Mouse (Mus musculus) CH12.LX (cell line): ENCODE measurements around the gene Erich4. TPM values are rescaled to one million over a fixed set of nuclear protein-coding genes. Genes with fewer than 3 reads are reported as not detected.

Experiments
- DNase-seq: peaks from one replicate; pipeline ENCODE4 v3.0.0-alpha.2; 2013; ENCODE audit errors: extremely low read depth
- H3K27ac ChIP-seq: 2 replicates; pipeline ENCODE4 v1.5.1; 2012; ENCODE audit warnings: low read depth, mild to moderate bottlenecking, control low read depth, moderate library complexity; ENCODE audit not compliant: insufficient read depth
- H3K27me3 ChIP-seq: replicated peaks from 2 replicates; pipeline ENCODE3; 2012; ENCODE audit warnings: inconsistent platforms
- H3K36me3 ChIP-seq, 2 experiments: replicated peaks in 1 of 2; 2 replicates each; pipeline versions ENCODE3 to v1.6.1; 2012; ENCODE audit warnings: inconsistent platforms in 1 of 2, low read length in 1 of 2, mild to moderate bottlenecking in 1 of 2, mixed read lengths in 1 of 2, moderate library complexity in 1 of 2; ENCODE audit not compliant: control insufficient read depth in 1 of 2, insufficient read depth in 1 of 2
- H3K4me1 ChIP-seq, 2 experiments: 2 replicates each; pipeline ENCODE4 v1.6.1; 2012; ENCODE audit warnings: inconsistent platforms in 1 of 2, moderate library complexity in 1 of 2; ENCODE audit not compliant: insufficient read depth in 2 of 2, control insufficient read depth in 1 of 2
- H3K4me2 ChIP-seq: 2 replicates; pipeline ENCODE4 v1.6.1; 2012; ENCODE audit warnings: low read depth, mild to moderate bottlenecking, control low read depth; ENCODE audit not compliant: poor library complexity, insufficient read depth, severe bottlenecking
- H3K4me3 ChIP-seq, 3 experiments: fragments of 150-350 bp in 1 of 3; sonication (generic) in 1 of 3; replicated peaks in 1 of 3; 2 replicates each; pipeline versions ENCODE3 to v1.5.1; 2011 to 2012; ENCODE audit warnings: low read depth in 2 of 3, low read length in 2 of 3, mild to moderate bottlenecking in 2 of 3, moderate library complexity in 2 of 3, control low read depth in 1 of 3, improper control_type of control experiment in 1 of 3, inconsistent platforms in 1 of 3, mixed read lengths in 1 of 3; ENCODE audit not compliant: poor library complexity in 1 of 3
- H3K79me2 ChIP-seq: replicated peaks from 2 replicates; pipeline ENCODE4 v1.6.1; 2012; ENCODE audit warnings: mild to moderate bottlenecking, moderate library complexity; ENCODE audit not compliant: control insufficient read depth, poor library complexity, insufficient read depth, severe bottlenecking; ENCODE audit errors: extremely low read depth
- H3K9ac ChIP-seq: 2 replicates; pipeline ENCODE4 v1.6.1; 2012; ENCODE audit warnings: low read depth, mild to moderate bottlenecking, control low read depth, moderate library complexity; ENCODE audit not compliant: insufficient read depth
- H3K9me3 ChIP-seq: replicated peaks from 2 replicates; pipeline ENCODE3; 2012; ENCODE audit warnings: low read length, inconsistent platforms, mixed read lengths
- CHD1 ChIP-seq: IDR thresholded peaks from 2 replicates; pipeline ENCODE4 v1.6.1; 2012; ENCODE audit warnings: low read depth, low read length, improper control_type of control experiment, inconsistent platforms
- CHD2 ChIP-seq: IDR thresholded peaks from 2 replicates; pipeline ENCODE4 v1.6.1; 2011; ENCODE audit warnings: low read length, improper control_type of control experiment
- CTCF ChIP-seq, 2 experiments: IDR thresholded peaks in 1 of 2; conservative IDR thresholded peaks in 1 of 2; 2 replicates each; pipeline ENCODE4 v1.5.1; 2011 to 2012; ENCODE audit warnings: low read depth in 2 of 2, low read length in 2 of 2, improper control_type of control experiment in 1 of 2, inconsistent platforms in 1 of 2, mild to moderate bottlenecking in 1 of 2, moderate library complexity in 1 of 2
- E2F4 ChIP-seq: IDR thresholded peaks from 2 replicates; pipeline ENCODE4 v1.6.1; 2011; ENCODE audit warnings: low read depth, low read length, improper control_type of control experiment; ENCODE audit not compliant: insufficient replicate concordance
- ETS1 ChIP-seq: conservative IDR thresholded peaks from 2 replicates; pipeline ENCODE4 v1.6.1; 2012; ENCODE audit warnings: low read depth, mild to moderate bottlenecking, inconsistent platforms, low read length, improper control_type of control experiment, moderate library complexity
- HCFC1 ChIP-seq: IDR thresholded peaks from 2 replicates; pipeline ENCODE4 v1.6.1; 2012; ENCODE audit warnings: low read depth, mild to moderate bottlenecking, inconsistent platforms, low read length, improper control_type of control experiment
- IRF4 ChIP-seq: IDR thresholded peaks from 2 replicates; pipeline ENCODE4 v1.6.1; 2014; ENCODE audit warnings: low read depth, mild to moderate bottlenecking, inconsistent platforms, low read length, improper control_type of control experiment
- JUN ChIP-seq: IDR thresholded peaks from 2 replicates; pipeline ENCODE4 v1.6.1; 2011; ENCODE audit warnings: low read depth, mild to moderate bottlenecking, low read length, improper control_type of control experiment, moderate library complexity; ENCODE audit not compliant: insufficient read depth
- JUND ChIP-seq: conservative IDR thresholded peaks from 2 replicates; pipeline ENCODE4 v1.6.1; 2011; ENCODE audit warnings: low read depth, low read length, improper control_type of control experiment
- KAT2A ChIP-seq: IDR thresholded peaks from 2 replicates; pipeline ENCODE4 v1.6.1; 2012; ENCODE audit warnings: low read length, improper control_type of control experiment, inconsistent platforms; ENCODE audit not compliant: insufficient replicate concordance
- MAX ChIP-seq: IDR thresholded peaks from 2 replicates; pipeline ENCODE4 v1.6.1; 2011; ENCODE audit warnings: low read length, improper control_type of control experiment
- MEF2A ChIP-seq: IDR thresholded peaks from 2 replicates; pipeline ENCODE4 v1.6.1; 2014; ENCODE audit warnings: low read depth, mild to moderate bottlenecking, inconsistent platforms, low read length, improper control_type of control experiment, borderline replicate concordance
- MXI1 ChIP-seq: IDR thresholded peaks from 2 replicates; pipeline ENCODE4 v1.6.1; 2011; ENCODE audit warnings: mild to moderate bottlenecking, low read depth, low read length, improper control_type of control experiment
- NRF1 ChIP-seq: IDR thresholded peaks from 2 replicates; pipeline ENCODE4 v1.6.1; 2014; ENCODE audit warnings: low read depth, mild to moderate bottlenecking, inconsistent platforms, low read length, improper control_type of control experiment, moderate library complexity
- PAX5 ChIP-seq: IDR thresholded peaks from 2 replicates; pipeline ENCODE4 v1.6.1; 2012; ENCODE audit warnings: low read length, inconsistent platforms, mixed read lengths
- POLR2AphosphoS2 ChIP-seq: IDR thresholded peaks from 2 replicates; pipeline ENCODE4 v1.6.1; 2011; ENCODE audit warnings: low read depth, low read length, improper control_type of control experiment
- SIN3A ChIP-seq: IDR thresholded peaks from 2 replicates; pipeline ENCODE4 v1.6.1; 2012; ENCODE audit warnings: low read length, improper control_type of control experiment, inconsistent platforms
- UBTF ChIP-seq: IDR thresholded peaks from 2 replicates; pipeline ENCODE4 v1.6.1; 2012; ENCODE audit warnings: low read depth, mild to moderate bottlenecking, inconsistent platforms, low read length, improper control_type of control experiment, moderate library complexity
- USF2 ChIP-seq: conservative IDR thresholded peaks from 2 replicates; pipeline ENCODE4 v1.6.1; 2011; ENCODE audit warnings: low read depth, low read length, improper control_type of control experiment
- ZKSCAN1 ChIP-seq: IDR thresholded peaks from 2 replicates; pipeline ENCODE4 v1.6.1; 2012; ENCODE audit warnings: low read depth, inconsistent platforms, low read length, improper control_type of control experiment, borderline replicate concordance
- ZMIZ1 ChIP-seq: IDR thresholded peaks from 2 replicates; pipeline ENCODE4 v1.6.1; 2012; ENCODE audit warnings: low read depth, mild to moderate bottlenecking, inconsistent platforms, low read length, improper control_type of control experiment
- ZNF384 ChIP-seq: IDR thresholded peaks from 2 replicates; pipeline ENCODE4 v1.6.1; 2012; ENCODE audit warnings: low read depth, low read length, improper control_type of control experiment, inconsistent platforms
- dilution Hi-C: fragments of 300-500 bp; cut with MboI; formaldehyde crosslinking; loops from 2 replicates; pipeline ENCODE4 v1.14.3; 2020; ENCODE audit warnings: low sequenced_read_pairs; ENCODE audit not compliant: extremely low pct_unique_long_range_greater_than_20kb, extremely low pct_ligation_motif_present
- in situ Hi-C: fragments of 300-500 bp; cut with MboI; formaldehyde crosslinking; loops from 3 replicates; pipeline ENCODE4 v1.14.3; 2019; ENCODE audit warnings: low sequenced_read_pairs, low pct_ligation_motif_present, low pct_unique_long_range_greater_than_20kb, mixed read lengths
- polyA plus RNA-seq: library from polyadenylated mRNA; unstranded; fragments of >175 nt; gene quantifications from 2 replicates; pipeline ENCODE4 v1.2.1, GENCODE M21; 2012; ENCODE audit warnings: low read depth; ENCODE audit not compliant: insufficient read length
- total RNA-seq, 2 experiments: library from RNA; depleted of rRNA; stranded (reverse); fragments of 300-350 nt in 1 of 2; fragments of >200 nt in 1 of 2; gene quantifications; 2 replicates each; pipeline ENCODE4 v1.2.3; 2012 to 2014

Erich4 gene
- total and polyA plus RNA-seq, 3 experiments = not detected

DNA sequence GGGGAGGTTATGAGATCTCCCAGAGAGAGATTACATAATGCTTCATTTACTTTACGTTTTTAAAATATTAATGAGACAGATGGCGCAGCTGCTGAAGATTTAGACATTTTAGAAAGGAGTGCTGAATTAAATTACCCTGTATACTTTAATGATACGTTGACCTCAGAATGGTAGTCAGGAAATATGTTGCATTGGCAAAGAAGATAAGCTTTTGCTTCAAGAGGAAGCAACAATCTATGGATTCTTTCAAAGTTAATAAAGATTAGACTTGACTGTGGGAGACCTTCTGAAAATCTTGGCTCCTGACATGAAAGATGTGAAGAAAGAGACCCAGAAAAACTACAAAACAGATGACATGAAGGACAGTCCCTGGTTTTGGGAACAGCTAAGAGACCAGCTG is 21.8 kb downstream of the Erich4 start:
- no peaks in the 10 kb centered on the region for H3K4me1 ChIP-seq
- H3K4me3 ChIP-seq = no peak overlapping the region
- no peak for TF ChIP-seq USF2
- TF ChIP-seq IRF4 = no peak
- TF ChIP-seq ZMIZ1 = no peak
- TF ChIP-seq E2F4 = no peak
- no peak for TF ChIP-seq JUN
- no peak for TF ChIP-seq SIN3A
- no peak for TF ChIP-seq HCFC1
- no peak for TF ChIP-seq PAX5
- TF ChIP-seq, all 38 proteins: peak for 0
- Histone ChIP-seq H3K9me3 (no peaks in the 10 kb centered on the region), H3K36me3 (no peaks in the 10 kb centered on the region), H3K4me2 (no peak overlapping the region), H3K27me3 (peaks cover 22% of the 10 kb centered on the region), H3K27ac (no peak overlapping the region), H3K79me2 (no peaks in the 10 kb centered on the region), H3K9ac (no peak overlapping the region)
- DNase-seq = no peak
- in situ Hi-C loops = no loop called here
- dilution Hi-C loops = no loop called here

DNA sequence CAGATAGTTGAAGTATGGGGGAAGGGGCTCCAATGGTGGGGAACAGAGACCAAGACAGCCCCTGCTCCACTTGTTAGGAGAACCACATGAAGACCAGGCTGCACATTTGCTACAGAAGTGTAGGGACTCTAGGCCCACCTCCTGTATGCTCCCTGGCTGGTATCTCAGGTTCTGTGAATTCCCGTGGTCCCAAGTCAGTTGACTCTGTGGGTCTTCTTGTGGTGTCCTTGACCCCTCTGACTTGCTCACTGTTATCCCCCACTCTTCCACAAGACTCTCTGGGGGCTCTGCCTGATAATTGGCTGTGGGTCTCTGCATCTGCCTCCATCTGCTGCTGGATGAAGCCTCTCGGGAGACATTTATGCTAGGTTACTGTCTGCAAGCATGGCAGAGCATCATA is 24.5 kb downstream of the Erich4 start:
- dilution Hi-C loops = no loop called here
- H3K27ac ChIP-seq = no peak overlapping the region
- TF ChIP-seq CHD2 = no peak
- no peak for TF ChIP-seq CHD1
- no peak for TF ChIP-seq KAT2A
- TF ChIP-seq CTCF (conservative IDR thresholded peaks at IDR 0.05 in 1 of 2, IDR thresholded peaks at IDR 0.05 in 1 of 2; ENCODE audit: low read depth in 2 of 2, low read length in 2 of 2) = no peak
- no peak for TF ChIP-seq MEF2A
- TF ChIP-seq JUN = no peak
- no peak for TF ChIP-seq E2F4
- no peak for TF ChIP-seq MXI1
- TF ChIP-seq IRF4 = no peak
- no peak for TF ChIP-seq POLR2AphosphoS2
- TF ChIP-seq ZKSCAN1 = no peak
- TF ChIP-seq JUND = no peak
- TF ChIP-seq ZMIZ1 = no peak
- no peak for TF ChIP-seq NRF1
- TF ChIP-seq MAX = no peak
- TF ChIP-seq ETS1 = no peak
- no peak for TF ChIP-seq UBTF
- TF ChIP-seq ZNF384 = no peak
- TF ChIP-seq, all 38 proteins: peak for 0
- H3K4me3 ChIP-seq = no peak overlapping the region
- in situ Hi-C loops = no loop called here
- no peaks in the 10 kb centered on the region for H3K9me3 ChIP-seq
- H3K27me3 ChIP-seq = peaks cover 16% of the 10 kb centered on the region
- no peaks in the 10 kb centered on the region for H3K79me2 ChIP-seq
- H3K9ac ChIP-seq = no peak overlapping the region
- H3K4me2 ChIP-seq = no peak overlapping the region
- no peaks in the 10 kb centered on the region for H3K4me1 ChIP-seq
- H3K36me3 ChIP-seq = no peaks in the 10 kb centered on the region
- no peak for DNase-seq
